Comparison of ENCODE assay signal across 8 mouse cellular contexts in the genomic region with DNA sequence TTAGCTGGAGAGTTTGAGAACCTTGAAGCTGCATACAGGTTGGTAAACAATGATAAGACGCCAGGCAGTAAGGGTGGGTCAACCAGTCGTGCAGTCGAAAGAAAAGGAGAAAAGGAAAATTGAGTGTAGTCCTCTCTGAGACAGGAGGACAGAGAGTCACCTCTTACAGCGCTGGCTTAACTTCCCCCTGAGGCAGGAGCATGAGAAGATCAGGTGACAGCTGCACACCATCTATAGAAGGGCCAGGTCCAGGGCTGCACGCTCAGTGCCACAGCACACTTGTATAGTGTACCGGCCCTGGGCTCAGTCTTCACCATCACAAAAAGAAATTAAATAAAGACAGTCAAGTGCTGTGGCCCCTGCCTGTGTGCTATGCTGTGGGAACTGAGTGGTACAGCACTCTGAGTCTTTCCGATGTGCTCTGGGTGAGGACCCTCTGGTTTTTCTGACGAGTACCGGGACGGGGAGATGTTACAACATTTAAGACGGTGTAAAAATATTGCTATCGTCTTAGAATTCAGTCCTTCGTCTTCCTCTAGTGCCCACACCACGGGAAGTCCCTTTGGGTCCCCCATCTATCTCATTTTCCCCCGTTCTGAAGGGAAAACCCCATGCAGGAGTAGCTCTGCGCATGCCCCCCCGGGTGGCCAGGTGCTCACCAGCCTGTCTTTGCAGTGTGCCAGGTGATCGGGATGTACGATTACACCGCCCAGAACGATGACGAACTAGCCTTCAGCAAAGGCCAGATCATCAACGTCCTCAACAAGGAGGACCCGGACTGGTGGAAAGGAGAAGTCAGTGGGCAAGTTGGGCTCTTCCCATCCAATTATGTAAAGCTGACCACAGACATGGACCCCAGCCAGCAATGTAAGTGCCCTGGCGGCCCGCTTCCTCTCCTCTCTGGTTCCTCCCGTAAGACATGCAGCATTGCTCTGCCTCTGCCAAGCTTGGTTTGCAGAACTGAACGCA.
A peak's percentile ranks its signal among the peaks of the same experiment; 100 is the strongest.
DNase-seq lines count a peak whose midpoint lies in the region; ATAC-seq and TF ChIP-seq lines count a peak whose summit lies in the region.

No protein-coding gene starts in this region.

- peaks cover 15% of the 10 kb centered on the region for H3K36me3 ChIP-seq in G1E (replicated peaks)
- peaks cover 84% of the 10 kb centered on the region for H3K36me3 ChIP-seq in forebrain, embryonic 13.5 days (ENCODE audit: poor library complexity, severe bottlenecking)

- H3K4me1 ChIP-seq in G1E (ENCODE audit: insufficient read depth, low read depth, low read length) = peaks cover 67% of the 10 kb centered on the region
- peaks cover 4% of the 10 kb centered on the region; the same call in 1 of the 2 replicates for H3K4me1 ChIP-seq in forebrain, embryonic 13.5 days

- no peak overlapping the region for H3K9ac ChIP-seq in forebrain, embryonic 13.5 days

- 92% methylated on average over 28 of the region's 28 CpGs for WGBS in forebrain, embryonic 13.5 days

- H3K4me3 ChIP-seq in G1E (ENCODE audit: low read depth, low read length) = peak overlapping the region; percentile 42; the same call in 1 of the 2 replicates
- no peak overlapping the region for H3K4me3 ChIP-seq in forebrain, embryonic 13.5 days

- no peak overlapping the region for H3K27ac ChIP-seq in forebrain, embryonic 13.5 days

- no peaks in the 10 kb centered on the region for H3K9me3 ChIP-seq in G1E (replicated peaks)
- no peaks in the 10 kb centered on the region for H3K9me3 ChIP-seq in forebrain, embryonic 13.5 days (replicated peaks)

- H3K4me2 ChIP-seq in forebrain, embryonic 13.5 days = no peak overlapping the region

- peak; percentile 35 for DNase-seq in kidney, adult 9 months
- DNase-seq in kidney, adult 18-20 months = no peak
- DNase-seq in G1E (ENCODE audit: low spot score) = peak; percentile 32
- peak; percentile 64 for DNase-seq in cerebellum, adult 8-10 months
- peak; percentile 18 to 56 for DNase-seq in kidney, postnatal 36 days
- DNase-seq in natural killer cell, adult 2 months (ENCODE audit: low spot score in 2 of 2) = peak; percentile 39 to 68
- no peak for DNase-seq in adrenal gland, postnatal 4 days (ENCODE audit: low spot score in 2 of 2)

- no peak for TF ChIP-seq CTCF in G1E (IDR thresholded peaks at IDR 0.05; ENCODE audit: low read depth, low read length)

- 0 out of 2 replicates have a peak, but pooled peaks cover under 1% of the 10 kb centered on the region for H3K27me3 ChIP-seq in G1E (ENCODE audit: insufficient read depth, low read length)
- H3K27me3 ChIP-seq in forebrain, embryonic 13.5 days = no peaks in the 10 kb centered on the region

- no peak for ATAC-seq in G1E (ENCODE audit: extremely low read depth, insufficient number of reproducible peaks, low FRiP score, poor library complexity, severe bottlenecking)
- ATAC-seq in forebrain, embryonic 13.5 days = no peak

Comparison
In these comparisons a context has a peak if more than half of its experiments do, and no peak if none do; other contexts are left out.
1. DNase-seq: peak in kidney, adult 9 months (single experiment), G1E (single experiment), cerebellum, adult 8-10 months (single experiment), kidney, postnatal 36 days (2 of 2) and natural killer cell, adult 2 months (2 of 2); none in kidney, adult 18-20 months (single experiment) and adrenal gland, postnatal 4 days (0 of 2).